Mouse (Mus musculus) stomach, postnatal 0 days (tissue): ENCODE measurements at regions not wholly inside any gene's neighbourhood (a gene's known extent, or its start where the extent isn't known, plus 50 kb on each side); places are given as distances from the start of the nearest gene placed in this dataset.
A peak's percentile ranks its signal among the peaks of the same experiment; 100 is the strongest.
"Not testable (repeated sequence)": the region's sequence is repeated elsewhere in the genome, so short reads cannot be mapped to it uniquely, and the experiment has no call there.

Experiments
- ATAC-seq: fragments of 200-750 bp; cut with Nextera tagmentation; 2 replicates; pipeline ENCODE4 v1.8.0; 2017; ENCODE audit not compliant: low FRiP score, low TSS enrichment
- DNase-seq: peaks from one replicate; pipeline ENCODE4 v3.0.0-alpha.2; 2016; ENCODE audit warnings: low spot score
- H3K27ac ChIP-seq: fragments of 300-500 bp; sonication (generic); replicated peaks from 2 replicates; pipeline ENCODE4 v1.5.1; 2014; ENCODE audit warnings: mild to moderate bottlenecking, control low read depth
- H3K27me3 ChIP-seq: fragments of 300-500 bp; sonication (generic); 2 replicates; pipeline ENCODE4 v1.6.1; 2014; ENCODE audit warnings: low read length; ENCODE audit not compliant: control insufficient read depth, insufficient read depth
- H3K36me3 ChIP-seq: fragments of 300-500 bp; sonication (generic); 2 replicates; pipeline ENCODE4 v1.6.1; 2014; ENCODE audit warnings: low read length, mixed read lengths; ENCODE audit not compliant: control insufficient read depth, insufficient read depth
- H3K4me1 ChIP-seq: fragments of 300-500 bp; sonication (generic); replicated peaks from 2 replicates; pipeline ENCODE4 v1.6.1; 2014; ENCODE audit warnings: antibody characterized with exemption; ENCODE audit not compliant: control insufficient read depth, insufficient read depth
- H3K4me2 ChIP-seq: fragments of 300-500 bp; sonication (generic); replicated peaks from 2 replicates; pipeline ENCODE4 v1.6.1; 2014; ENCODE audit warnings: low read depth, mild to moderate bottlenecking, control low read depth, moderate library complexity
- H3K4me3 ChIP-seq: fragments of 300-500 bp; sonication (generic); 2 replicates; pipeline ENCODE4 v1.5.1; 2014; ENCODE audit warnings: low read depth, low read length, control low read depth
- H3K9ac ChIP-seq: fragments of 300-500 bp; sonication (generic); 2 replicates; pipeline ENCODE4 v1.6.1; 2014; ENCODE audit warnings: mild to moderate bottlenecking, low read length, control low read depth, mixed read lengths
- H3K9me3 ChIP-seq: fragments of 300-500 bp; sonication (generic); 2 replicates; pipeline ENCODE4 v1.6.1; 2016; ENCODE audit warnings: low read length; ENCODE audit not compliant: control insufficient read depth
- CTCF ChIP-seq: IDR thresholded peaks from 2 replicates; pipeline ENCODE4 v1.5.1; 2016; ENCODE audit warnings: antibody characterized with exemption, low read depth, mild to moderate bottlenecking, moderate library complexity
- EP300 ChIP-seq: optimal IDR thresholded peaks from 2 replicates; pipeline ENCODE3; 2016; ENCODE audit warnings: antibody characterized with exemption
- WGBS: fragments of 180-500 bp; shearing (Covaris S2); extraction: QIAGEN DNeasy Blood & Tissue Kit; methylation state at CpG from one replicate; pipeline ENCODE4 v1.1.7; 2014; 5-methylcytosine and 5-hydroxymethylcytosine counted together

- DNase-seq (peak; percentile 75), ATAC-seq (peak; percentile 84)
- Histone ChIP-seq H3K36me3 (no peaks in the 10 kb centered on the region), H3K4me3 (no peak overlapping the region), H3K9ac (no peak overlapping the region), H3K27me3 (no peaks in the 10 kb centered on the region), H3K4me1 (no peaks in the 10 kb centered on the region), H3K9me3 (no peaks in the 10 kb centered on the region), H3K27ac (peak overlapping the region; percentile 31), H3K4me2 (no peak overlapping the region)
- no peak for TF ChIP-seq EP300
- no peak for TF ChIP-seq CTCF
- WGBS, result 32% methylated on average over 9 of the region's 9 CpGs
These were observed 102.7 kb upstream of the Slc38a2 start for GRCm38 (mm10) chr15:96802034-96802728.

- no peak for ATAC-seq
These were observed 99.7 kb upstream of the Slc38a2 start for GRCm38 (mm10) chr15:96799228-96799627.

GRCm38 (mm10) chr15:96797615-96798270, 98.2 kb upstream of the Slc38a2 start:
- Histone ChIP-seq H3K27me3 (no peaks in the 10 kb centered on the region), H3K27ac (peak overlapping the region; percentile 45), H3K9me3 (no peaks in the 10 kb centered on the region), H3K4me3 (no peak overlapping the region), H3K4me2 (no peak overlapping the region), H3K36me3 (no peaks in the 10 kb centered on the region), H3K9ac (no peak overlapping the region), H3K4me1 (no peaks in the 10 kb centered on the region)
- DNase-seq, result no peak
- TF ChIP-seq CTCF (no peak), EP300 (no peak)
- 31% methylated on average over 4 of the region's 4 CpGs for WGBS
- no peak for ATAC-seq

More at GRCm38 (mm10) chr15:96799228-96799627, 99.7 kb upstream of the Slc38a2 start:
- 52% methylated on average over 12 of the region's 12 CpGs for WGBS
- H3K4me2 ChIP-seq, result no peak overlapping the region
- H3K4me1 ChIP-seq, result no peaks in the 10 kb centered on the region
- no peaks in the 10 kb centered on the region for H3K27me3 ChIP-seq
- DNase-seq, result no peak
- no peaks in the 10 kb centered on the region for H3K9me3 ChIP-seq
- no peak for TF ChIP-seq CTCF
- TF ChIP-seq EP300, result no peak
- H3K4me3 ChIP-seq, result no peak overlapping the region
- no peak overlapping the region for H3K27ac ChIP-seq
- no peak overlapping the region for H3K9ac ChIP-seq
- no peaks in the 10 kb centered on the region for H3K36me3 ChIP-seq

- 89% methylated on average over 6 of the region's 6 CpGs for WGBS
These were observed 94.7 kb upstream of the Slc38a2 start for GRCm38 (mm10) chr15:96794177-96794719.

GRCm38 (mm10) chr15:96793251-96793650, 93.7 kb upstream of the Slc38a2 start:
- 95% methylated on average over 15 of the region's 15 CpGs for WGBS
- no peaks in the 10 kb centered on the region for H3K4me1 ChIP-seq
- H3K4me3 ChIP-seq, result no peak overlapping the region
- ATAC-seq (no peak; the same call in 1 of the 2 replicates), DNase-seq (no peak)
- H3K4me2 ChIP-seq, result no peak overlapping the region
- H3K9ac ChIP-seq, result no peak overlapping the region
- no peaks in the 10 kb centered on the region for H3K9me3 ChIP-seq
- TF ChIP-seq EP300 (no peak), CTCF (no peak)
- no peaks in the 10 kb centered on the region for H3K36me3 ChIP-seq
- H3K27me3 ChIP-seq, result no peaks in the 10 kb centered on the region
- H3K27ac ChIP-seq, result no peak overlapping the region

More at GRCm38 (mm10) chr15:96794177-96794719, 94.7 kb upstream of the Slc38a2 start:
- Histone ChIP-seq H3K4me2 (no peak overlapping the region), H3K9ac (no peak overlapping the region), H3K9me3 (no peaks in the 10 kb centered on the region), H3K27ac (no peak overlapping the region), H3K27me3 (no peaks in the 10 kb centered on the region), H3K4me1 (no peaks in the 10 kb centered on the region), H3K36me3 (no peaks in the 10 kb centered on the region), H3K4me3 (no peak overlapping the region)
- TF ChIP-seq EP300 (no peak), CTCF (no peak)
- DNase-seq (no peak), ATAC-seq (no peak)

- no peaks in the 10 kb centered on the region for H3K27me3 ChIP-seq
- TF ChIP-seq EP300 (no peak), CTCF (no peak)
- no peak overlapping the region for H3K4me2 ChIP-seq
- ATAC-seq (no peak), DNase-seq (no peak)
- H3K4me1 ChIP-seq, result no peaks in the 10 kb centered on the region
- no peak overlapping the region for H3K9ac ChIP-seq
- no peaks in the 10 kb centered on the region for H3K36me3 ChIP-seq
- 75% methylated on average over 6 of the region's 6 CpGs for WGBS
- H3K9me3 ChIP-seq, result no peaks in the 10 kb centered on the region
- H3K27ac ChIP-seq, result no peak overlapping the region
- no peak overlapping the region for H3K4me3 ChIP-seq
These were observed 91.8 kb upstream of the Slc38a2 start for GRCm38 (mm10) chr15:96791306-96791705.

- DNase-seq, H3K36me3 ChIP-seq, H3K4me1 ChIP-seq, H3K4me2 ChIP-seq, H3K9ac ChIP-seq, H3K27ac ChIP-seq, H3K4me3 ChIP-seq, H3K27me3 ChIP-seq, H3K9me3 ChIP-seq: not testable (repeated sequence)
- WGBS, result 92% methylated on average over 2 of the region's 2 CpGs
- ATAC-seq, result 0 out of 2 replicates have a peak, but pooled peaks have one; percentile 32
These were observed 88.4 kb upstream of the Slc38a2 start for GRCm38 (mm10) chr15:96787921-96788320.
